Mouse (Mus musculus): ENCODE measurements around the gene 4931409K22Rik.

DNA sequence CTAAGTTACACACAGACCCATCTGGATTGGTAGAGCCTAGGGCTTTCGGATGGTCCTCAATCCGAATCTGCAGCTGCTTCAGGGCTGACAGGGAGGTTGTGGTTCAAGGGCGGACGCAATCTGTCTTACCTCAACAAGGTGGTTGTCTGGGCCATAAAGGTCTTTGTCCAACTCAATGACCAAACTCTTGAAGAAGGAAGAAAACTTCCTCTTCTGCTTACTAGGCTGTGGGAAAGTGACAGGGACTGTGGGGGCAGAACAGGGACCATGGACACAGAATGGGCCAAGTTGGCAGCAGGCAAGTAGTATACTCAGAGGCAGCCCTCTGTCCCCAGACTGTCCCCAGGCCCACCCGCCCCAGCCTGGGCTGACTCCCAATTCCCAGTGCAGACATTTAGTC is 38.7 kb upstream of the 4931409K22Rik start:
- TF ChIP-seq CTCF (IDR thresholded peaks at IDR 0.05; ENCODE audit: borderline replicate concordance, control insufficient read depth, extremely low read depth, insufficient read depth, low read length, poor library complexity) = no peak
- no peak for TF ChIP-seq POLR2A (IDR thresholded peaks at IDR 0.05; ENCODE audit: control insufficient read depth, extremely low read depth, insufficient read depth, low read length, poor library complexity)
